Mouse (Mus musculus) left cerebral cortex, adult 9 months (tissue): ENCODE measurements at regions not wholly inside any gene's neighbourhood (a gene's known extent, or its start where the extent isn't known, plus 50 kb on each side); places are given as distances from the start of the nearest gene placed in this dataset.
A peak's percentile ranks its signal among the peaks of the same experiment; 100 is the strongest.
"Not testable (repeated sequence)": the region's sequence is repeated elsewhere in the genome, so short reads cannot be mapped to it uniquely, and the experiment has no call there.

Experiments used
- DNase-seq, 2 experiments: peaks; one replicate each; pipeline ENCODE4 v3.0.0; 2022; ENCODE audit warnings: low spot score in 2 of 2

DNA sequence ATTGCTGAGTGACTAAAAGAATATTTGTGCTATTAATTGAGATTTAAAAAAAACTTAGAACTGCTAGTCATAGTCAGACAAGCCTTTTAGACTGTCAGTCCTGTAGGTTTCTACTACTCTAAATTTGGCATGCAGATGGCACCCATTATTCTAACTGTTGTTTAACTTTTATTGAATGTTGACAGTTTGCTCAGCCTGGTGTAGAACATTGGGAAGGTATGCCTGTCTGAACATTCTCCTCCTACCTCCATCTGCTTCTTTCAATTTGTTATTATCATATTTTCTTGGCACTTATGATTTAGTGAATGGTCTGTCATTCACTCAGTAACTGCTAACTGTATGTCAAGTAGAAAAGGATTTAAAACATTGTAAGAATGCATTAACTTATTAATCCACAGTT lies 130.9 kb downstream of the Gmnc start:
- no peak for DNase-seq

DNA sequence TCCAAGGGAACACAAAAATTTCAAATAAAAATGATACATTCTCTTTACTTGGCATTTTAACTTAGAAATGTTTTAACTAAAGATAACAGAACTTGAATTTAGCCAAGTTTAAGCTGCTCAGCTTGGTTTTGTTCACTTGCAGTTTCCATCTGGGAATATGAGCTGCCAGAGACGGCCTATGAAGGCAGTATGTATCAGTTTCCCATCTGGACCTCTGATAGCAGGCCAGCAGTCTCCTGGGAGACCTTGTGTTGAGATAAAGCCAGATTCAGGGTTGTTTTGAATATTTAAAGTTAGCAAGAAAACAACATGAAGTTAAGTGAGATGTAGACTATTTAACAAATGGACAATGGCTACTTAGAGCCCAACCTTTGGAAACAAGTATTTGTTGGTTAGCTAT lies 142.3 kb downstream of the Gmnc start:
- no peak for DNase-seq

DNA sequence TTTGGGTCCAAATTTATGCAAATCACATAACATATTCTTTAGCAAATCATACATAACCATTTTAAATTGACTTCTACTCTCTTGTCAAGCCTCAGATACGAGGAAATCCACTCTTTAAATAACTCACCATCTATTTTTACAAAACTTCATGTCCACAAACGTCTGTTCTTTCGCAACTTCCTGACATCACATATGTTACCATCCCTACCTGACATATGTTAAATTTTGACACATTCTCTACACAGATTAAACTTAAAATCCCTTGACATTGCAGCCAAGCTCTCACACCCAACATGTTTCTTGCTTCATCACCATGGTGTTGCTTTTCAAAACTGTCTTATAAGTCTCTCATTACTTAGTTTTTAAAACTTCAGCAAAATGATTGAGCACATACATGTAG lies 164.4 kb downstream of the Gmnc start:
- no peak for DNase-seq

DNA sequence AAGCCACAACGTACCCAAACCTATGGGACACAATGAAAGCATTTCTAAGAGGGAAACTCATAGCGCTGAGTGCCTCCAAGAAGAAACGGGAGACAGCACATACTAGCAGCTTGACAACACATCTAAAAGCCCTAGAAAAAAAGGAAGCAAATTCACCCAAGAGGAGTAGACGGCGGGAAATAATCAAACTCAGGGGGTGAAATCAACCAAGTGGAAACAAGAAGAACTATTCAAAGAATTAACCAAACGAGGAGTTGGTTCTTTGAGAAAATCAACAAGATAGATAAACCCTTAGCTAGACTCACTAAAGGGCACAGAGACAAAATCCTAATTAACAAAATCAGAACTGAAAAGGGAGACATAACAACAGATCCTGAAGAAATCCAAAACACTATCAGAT lies 180.3 kb downstream of the Gmnc start:
- not testable (repeated sequence) for DNase-seq

DNA sequence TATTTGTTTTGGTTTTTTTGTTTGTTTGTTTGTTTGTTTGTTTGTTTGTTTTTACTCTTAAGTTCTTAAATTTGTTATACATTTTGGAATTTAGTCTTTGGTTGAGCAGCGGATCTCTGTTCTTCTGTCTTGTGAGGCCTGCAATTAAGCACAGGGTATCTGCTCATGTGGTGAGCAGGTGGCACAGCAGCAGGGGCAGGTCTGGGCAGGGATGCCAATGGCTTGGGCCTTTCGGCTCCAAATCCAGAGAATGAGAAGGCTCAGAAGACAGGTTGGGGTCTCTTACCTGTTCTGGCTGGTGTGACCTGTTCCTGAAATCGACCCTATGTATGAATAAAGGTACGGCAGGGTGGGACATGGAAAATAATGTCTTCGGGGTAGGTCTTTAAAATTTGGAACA lies 186.0 kb downstream of the Gmnc start:
- DNase-seq: no peak

DNA sequence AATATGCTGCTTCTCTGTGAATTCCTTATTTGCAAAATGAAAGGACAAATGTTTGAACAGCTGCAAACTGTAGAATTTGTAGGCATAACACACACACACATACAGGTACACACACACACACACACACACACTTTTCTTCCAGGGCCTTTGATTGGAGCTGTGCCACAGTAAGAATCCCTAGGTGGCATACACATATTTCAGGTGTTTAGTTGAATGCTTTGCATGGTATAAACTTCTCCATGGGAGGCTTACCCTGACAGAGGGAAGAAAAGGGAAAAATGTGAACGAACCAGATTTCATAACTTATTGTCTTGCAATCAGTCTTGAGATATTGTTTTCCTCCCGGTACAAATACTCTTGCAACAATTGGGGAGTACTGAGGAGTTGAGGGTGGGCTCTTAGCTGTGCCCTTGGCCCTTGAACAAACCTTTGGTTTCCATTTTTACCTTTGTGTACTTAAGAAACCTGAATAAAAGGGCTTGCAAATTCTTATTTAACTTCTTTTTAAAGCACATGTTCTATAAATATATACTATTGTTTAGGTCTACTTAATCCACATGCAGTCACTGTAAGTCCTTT lies 204.3 kb downstream of the Gmnc start:
- no peak for DNase-seq

DNA sequence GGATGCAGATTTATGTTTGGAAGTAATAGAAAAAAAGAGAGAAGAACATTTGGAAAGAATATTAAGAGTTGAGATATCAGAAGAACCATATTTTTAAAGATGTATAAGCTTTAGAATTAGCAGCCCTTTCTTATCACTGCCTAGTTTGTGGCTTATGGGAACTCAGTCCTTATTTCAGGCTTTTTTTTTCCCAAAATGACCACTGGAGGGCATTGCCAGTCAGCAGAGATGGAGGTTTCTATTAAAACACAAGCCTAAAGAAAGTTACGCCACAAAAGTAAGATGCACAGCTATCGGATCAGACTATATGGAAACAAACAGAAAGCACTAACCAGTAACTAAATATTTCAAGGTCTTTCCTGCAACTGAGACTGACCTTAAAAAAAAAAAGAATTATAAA lies 200.8 kb downstream of the Il1rap start:
- peak in 1 of 2 experiments; percentile 40 for DNase-seq
